Mouse (Mus musculus) liver, postnatal 0 days (tissue): ENCODE data around the gene Lrrc32.

ENCODE experiments used
- CTCF ChIP-seq: sonication (generic); IDR thresholded peaks from 2 replicates; pipeline ENCODE4 v1.5.1; 2016; ENCODE audit warnings: antibody characterized with exemption, low read depth
- EP300 ChIP-seq: IDR thresholded peaks from 2 replicates; pipeline ENCODE4 v1.6.1; 2016; ENCODE audit warnings: antibody characterized with exemption, low read depth, mild to moderate bottlenecking

DNA sequence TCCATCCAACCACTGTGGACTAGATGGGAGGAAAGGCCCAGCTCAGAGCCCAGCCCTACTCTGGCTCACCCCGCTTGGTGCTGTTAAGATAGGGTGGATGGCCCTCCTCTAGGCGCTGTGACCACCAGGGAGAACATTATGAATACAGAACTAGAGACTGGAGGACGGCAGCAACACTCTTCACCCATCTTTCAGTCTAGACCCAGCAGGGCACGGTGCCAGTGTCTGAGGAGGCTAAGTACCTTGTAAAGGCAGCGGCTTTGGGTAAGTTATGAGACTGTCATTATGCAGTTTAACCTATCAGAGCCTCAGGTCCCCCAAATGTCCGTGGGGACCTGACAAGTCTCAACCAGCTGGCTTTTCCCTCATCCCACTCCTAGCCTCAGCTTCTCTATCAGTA, at the start of gene Lrrc32:
- TF ChIP-seq EP300 (no peak), CTCF (no peak)
